11 mouse cellular contexts compared by ENCODE assay signal in genomic region chr6:90919636-90920420, GRCm38 (mm10).
DNase-seq lines count a peak whose midpoint lies in the region; ATAC-seq and TF ChIP-seq lines count a peak whose summit lies in the region.
"Had no signal": no experiment of that assay in that cellular context is flagged by ENCODE, and none has a peak within 500 bp of the region (broad histone marks: within the 10 kb centered on the region; RNA-seq: fewer than 3 reads in every experiment).

No protein-coding gene starts in this region.

- H3K9ac ChIP-seq in lung, embryonic 16.5 days (ENCODE audit: low read length): no peak overlapping the region
- no peak overlapping the region for H3K9ac ChIP-seq in heart, adult 2 months (ENCODE audit: low read depth, low read length)

- H3K9me3 ChIP-seq in lung, embryonic 16.5 days (ENCODE audit: control insufficient read depth, low read length): no peaks in the 10 kb centered on the region

- no peak overlapping the region for H3K4me2 ChIP-seq in lung, embryonic 16.5 days (ENCODE audit: low read depth, low read length)

- intact Hi-C loops in heart, adult 2 months (cut with DNase I): no loop called here

- no peaks in the 10 kb centered on the region for H3K79me2 ChIP-seq in heart, adult 2 months (replicated peaks; ENCODE audit: control insufficient read depth, insufficient read depth, low read length)

- WGBS in lung, embryonic 16.5 days: 29% methylated on average over 4 of the region's 4 CpGs
- 47% methylated on average over 4 of the region's 4 CpGs for WGBS in lung, adult 2 months
- 56% methylated on average over 4 of the region's 4 CpGs for WGBS in heart, adult 2 months

- peak; percentile 45 to 55 for DNase-seq in cerebellum, postnatal 14 days
- no peak for DNase-seq in lung, adult 2 months
- peak; percentile 35 for DNase-seq in forelimb bud, embryonic 11.5 days (ENCODE audit: low read depth, low spot score)
- peak; percentile 19 to 28 for DNase-seq in lung, postnatal 4 days
- no peak for DNase-seq in heart, adult 2 months
- DNase-seq in ovary, adult 18-20 months (ENCODE audit: low spot score): no peak
- DNase-seq: kidney, adult 11 months had no signal

- H3K27ac ChIP-seq in lung, embryonic 16.5 days (ENCODE audit: low read length): no peak overlapping the region
- H3K27ac ChIP-seq in heart, adult 2 months: no peak overlapping the region
- H3K27ac ChIP-seq: macrophage had no signal

- no peaks in the 10 kb centered on the region for H3K36me3 ChIP-seq in lung, embryonic 16.5 days (ENCODE audit: control insufficient read depth, insufficient read depth, low read length)
- H3K36me3 ChIP-seq in heart, adult 2 months (ENCODE audit: control insufficient read depth, insufficient read depth, low read length): no peaks in the 10 kb centered on the region

- peaks cover 20% of the 10 kb centered on the region for H3K4me1 ChIP-seq in lung, embryonic 16.5 days (replicated peaks; ENCODE audit: control insufficient read depth, insufficient read depth, low read length)
- peaks cover 5% of the 10 kb centered on the region; the same call in 1 of the 2 replicates for H3K4me1 ChIP-seq in lung, adult 2 months (ENCODE audit: control insufficient read depth, insufficient read depth, low read length)
- H3K4me1 ChIP-seq in heart, adult 2 months (ENCODE audit: control insufficient read depth, insufficient read depth, low read length): no peaks in the 10 kb centered on the region; the same call in 1 of the 2 replicates

- no peak overlapping the region for H3K4me3 ChIP-seq in lung, embryonic 16.5 days (ENCODE audit: low read length)
- no peak overlapping the region for H3K4me3 ChIP-seq in lung, adult 2 months (replicated peaks; ENCODE audit: extremely low read depth, low read depth, low read length)
- H3K4me3 ChIP-seq in heart, adult 2 months: no peak overlapping the region

- no peaks in the 10 kb centered on the region for H3K27me3 ChIP-seq in lung, embryonic 16.5 days (ENCODE audit: control insufficient read depth, insufficient read depth, low read depth, low read length)
- H3K27me3 ChIP-seq in heart, adult 2 months (ENCODE audit: control insufficient read depth, insufficient read depth, low read length): no peaks in the 10 kb centered on the region
- H3K27me3 ChIP-seq: Patski had no signal

- ATAC-seq in cerebellum, adult (ENCODE audit: insufficient number of reproducible peaks, low FRiP score, low TSS enrichment): no peak
- ATAC-seq in lung, embryonic 16.5 days (ENCODE audit: low read depth): peak; percentile 68
- ATAC-seq: Patski had no signal

- TF ChIP-seq POLR2A in lung, adult 2 months (IDR thresholded peaks at IDR 0.05; ENCODE audit: borderline replicate concordance, extremely low read depth, low read depth, low read length): no peak
- no peak for TF ChIP-seq POLR2A in heart, adult 2 months (IDR thresholded peaks at IDR 0.05; ENCODE audit: insufficient read depth, low read depth, low read length)

- TF ChIP-seq CTCF in lung, adult 2 months (IDR thresholded peaks at IDR 0.05; ENCODE audit: insufficient read depth, low read length): no peak
- no peak for TF ChIP-seq CTCF in heart, adult 2 months (IDR thresholded peaks at IDR 0.05)

- TF ChIP-seq EP300 in heart, adult 2 months (IDR thresholded peaks at IDR 0.05; ENCODE audit: insufficient read depth, low read depth, low read length): no peak

Comparison
In these comparisons a context has a peak if more than half of its experiments do, and no peak if none do; other contexts are left out.
1. DNase-seq: peak in cerebellum, postnatal 14 days (2 of 2), forelimb bud, embryonic 11.5 days (single experiment) and lung, postnatal 4 days (2 of 2); none in lung, adult 2 months (single experiment), heart, adult 2 months (0 of 2) and ovary, adult 18-20 months (single experiment).